Mouse (Mus musculus) adrenal gland, postnatal 10 days (tissue): ENCODE data around the gene Eci3. TPM values are rescaled to one million over a fixed set of nuclear protein-coding genes. Genes with fewer than 3 reads are reported as not detected.
"Not testable (repeated sequence)": the region's sequence is repeated elsewhere in the genome, so short reads cannot be mapped to it uniquely, and the experiment has no call there.

Experiments
- DNase-seq: peaks from one replicate; pipeline ENCODE4 v3.0.0; 2021; ENCODE audit warnings: mixed read lengths
- long read RNA-seq, 2 experiments: library from polyadenylated mRNA; stranded (forward); transcript quantifications; one replicate each; pipeline ENCODE4 v2.0.0; 2021
- total RNA-seq, 2 experiments: library from RNA; stranded (reverse); gene quantifications; 2 replicates each; pipeline ENCODE4 v1.2.3; 2021

Gene Eci3
- total RNA-seq, result 1 to 10 TPM; 1.9 to 4.2 TPM
- long read RNA-seq, experiment 1, partial matches to known transcripts, result 0 of 1 reads
- long read RNA-seq, experiment 1, other reads (novel, unspliced or antisense), result 0 of 1 reads
- long read RNA-seq, experiment 2, partial matches to known transcripts, result 0 of 2 reads
- long read RNA-seq, experiment 2, other reads (novel, unspliced or antisense), result 0 of 2 reads

DNA sequence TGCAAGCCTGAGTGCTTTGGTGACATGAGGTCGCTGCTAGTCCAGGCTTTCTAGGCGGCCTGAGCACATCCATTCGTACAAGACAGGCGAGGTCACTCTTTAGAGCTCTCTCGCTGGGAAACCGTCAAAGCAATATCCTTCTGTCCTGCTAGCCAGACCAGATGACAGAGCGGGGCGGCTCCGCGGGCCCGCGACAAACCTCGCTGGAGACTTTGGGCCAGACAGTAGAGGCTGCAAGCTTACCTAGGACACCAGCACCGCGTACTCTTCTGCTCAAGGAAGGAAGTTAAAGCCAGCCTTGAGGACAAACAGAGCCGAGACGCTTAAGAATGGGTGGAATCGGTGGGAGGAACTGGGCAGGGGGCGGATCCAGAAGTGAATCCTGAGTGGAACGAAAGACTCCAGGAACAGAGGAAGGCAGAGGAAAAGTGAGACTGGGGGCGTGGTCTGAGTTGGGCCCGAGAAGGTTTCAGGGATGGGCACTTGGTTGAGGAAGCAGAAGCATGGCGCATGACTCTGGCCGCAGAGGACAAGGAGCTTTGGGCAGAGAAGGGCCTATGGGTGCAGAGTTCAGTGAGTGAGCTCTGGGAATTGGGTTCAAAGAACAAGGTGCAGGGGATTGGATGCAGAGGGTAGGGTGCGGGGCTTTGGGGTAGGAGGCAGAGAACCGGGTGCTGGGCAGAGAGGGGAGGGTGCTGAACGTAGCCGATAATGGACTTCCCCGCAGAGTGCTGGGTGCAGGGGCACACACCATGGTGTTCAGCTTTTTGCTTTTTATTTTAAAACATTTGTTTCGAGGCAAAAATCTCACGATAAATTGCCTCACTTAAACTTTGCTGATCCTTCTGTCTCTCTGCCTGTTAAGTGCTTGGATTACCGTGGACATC lies at the start of gene Eci3:
Gene Eci3, minus strand, starts transcription at position 300 of the 887 bp plus-strand sequence.
- DNase-seq, result peak; percentile 53

DNA sequence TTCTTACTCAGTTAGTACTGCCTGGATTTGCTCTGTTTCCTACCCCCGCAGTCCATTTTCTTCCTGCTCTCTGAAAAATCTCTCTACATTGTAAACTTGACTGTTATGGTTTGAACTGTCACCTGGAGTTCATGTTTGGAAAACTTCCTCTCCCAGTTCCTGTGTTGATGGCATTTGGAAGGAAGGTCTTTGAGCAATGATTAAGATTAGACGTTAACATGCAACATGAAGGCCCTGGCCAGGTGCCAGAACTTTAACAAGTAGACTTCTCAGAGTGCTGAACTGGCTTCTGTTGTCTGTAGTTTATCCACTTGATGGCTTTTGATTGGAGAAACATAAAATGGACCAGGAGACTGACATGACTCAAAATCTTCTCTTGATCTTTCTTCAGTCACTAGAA lies 32.3 kb upstream of the Eci3 start:
- peak; percentile 49 for DNase-seq

GRCm38 (mm10) chr13:34993983-34994811 lies 30.6 kb upstream of the Eci3 start:
- DNase-seq, result peak; percentile 99

DNA sequence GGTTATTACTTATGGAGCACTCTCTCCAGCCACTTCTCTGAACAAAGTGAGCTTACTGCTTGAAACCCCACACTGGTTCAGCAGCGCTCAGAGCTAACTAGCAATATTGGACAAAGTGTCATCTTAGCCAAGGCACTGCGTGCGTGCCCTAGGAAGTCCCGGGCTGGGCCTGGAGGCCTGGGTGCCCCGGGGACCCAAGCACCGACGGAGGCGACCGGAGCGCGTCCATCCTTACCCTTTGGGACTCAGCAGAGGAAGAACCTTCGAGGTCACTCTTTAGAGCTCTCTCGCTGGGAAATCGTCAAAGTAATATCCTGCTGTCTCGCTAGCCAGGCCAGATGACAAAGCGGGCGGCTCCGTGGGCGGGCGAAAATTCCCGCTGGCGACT lies 30.0 kb upstream of the Eci3 start:
- DNase-seq, result no peak

- no peak for DNase-seq
Measured at GRCm38 (mm10) chr13:34993085-34993484, 29.5 kb upstream of the Eci3 start.

DNA sequence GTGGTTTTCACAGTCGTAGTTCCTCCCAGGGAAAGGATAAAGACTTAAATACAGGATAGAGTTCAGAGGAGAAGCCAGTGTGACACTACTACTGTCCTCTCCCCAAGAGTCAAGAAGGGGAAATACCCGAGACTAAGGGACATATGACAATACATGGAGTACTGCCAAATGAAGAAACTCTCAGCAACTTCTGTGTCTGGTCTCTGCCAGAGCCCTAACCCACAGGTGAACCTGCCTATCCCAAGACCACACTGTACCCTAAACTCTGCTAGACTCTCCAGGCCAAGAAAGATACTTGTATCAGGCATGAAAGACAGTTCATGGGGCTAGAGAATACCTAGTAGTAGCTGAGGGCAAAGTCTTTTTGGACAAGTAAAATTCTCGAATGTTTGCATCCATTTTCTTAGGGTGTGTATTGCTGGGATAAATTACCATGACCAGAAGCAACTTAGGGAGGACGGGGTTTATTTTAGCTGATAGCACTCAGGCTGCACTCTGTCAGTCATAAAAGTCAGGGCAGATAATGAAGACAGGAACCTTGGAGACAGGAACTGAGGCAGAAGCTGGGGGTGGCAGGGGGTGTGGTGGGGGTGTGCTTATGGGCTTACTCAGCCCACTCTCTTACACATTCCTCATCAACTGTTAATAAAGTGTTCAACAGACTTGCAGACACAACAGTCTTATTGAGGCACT lies 28.1 kb upstream of the Eci3 start:
- no peak for DNase-seq

GRCm38 (mm10) chr13:34983479-34983878 lies 19.9 kb upstream of the Eci3 start:
- DNase-seq, result not testable (repeated sequence)

- DNase-seq, result not testable (repeated sequence)
Measured at GRCm38 (mm10) chr13:34978635-34979034, 15.0 kb upstream of the Eci3 start.

DNA sequence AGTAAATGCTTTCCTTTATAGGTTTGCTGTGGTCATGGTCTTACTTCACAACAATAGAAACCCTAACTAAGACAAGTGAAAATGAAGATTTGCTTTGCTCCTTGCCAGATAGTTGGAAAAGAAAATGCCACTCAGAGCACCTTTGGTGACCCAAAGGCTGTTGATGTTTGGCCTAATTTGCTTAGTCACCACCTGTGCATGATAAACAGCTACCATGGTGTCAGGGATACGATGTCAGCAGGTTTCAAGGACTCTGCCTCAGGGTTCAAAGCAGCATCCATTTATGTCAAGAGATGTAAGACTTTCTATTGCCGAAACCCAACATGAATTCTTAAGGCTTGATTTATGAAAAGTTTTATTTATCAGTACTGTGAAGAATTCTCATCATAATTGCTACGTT lies 13.8 kb upstream of the Eci3 start:
- DNase-seq, result no peak

- peak; percentile 23 for DNase-seq
Measured at GRCm38 (mm10) chr13:34976116-34976515, 12.5 kb upstream of the Eci3 start.

DNA sequence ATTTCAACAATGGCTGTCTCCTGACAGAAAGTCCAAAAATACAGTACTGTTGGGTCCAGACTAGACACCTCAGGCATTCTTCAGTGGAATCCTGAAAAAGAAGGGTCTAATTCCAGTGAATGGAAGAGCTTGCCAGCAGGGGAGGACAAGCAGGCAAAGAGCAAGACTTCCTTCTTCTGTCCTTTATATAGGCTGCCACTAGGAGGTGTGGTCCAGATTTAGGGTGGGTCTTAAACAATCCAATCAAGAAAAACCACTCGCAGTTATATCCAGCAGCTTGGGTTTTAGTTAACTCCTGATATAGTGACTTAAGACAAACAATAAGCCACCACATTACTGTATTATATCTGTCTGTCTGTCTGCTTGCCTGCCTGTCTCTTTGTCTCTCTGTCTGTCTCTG lies 10.2 kb upstream of the Eci3 start:
- DNase-seq, result no peak

DNA sequence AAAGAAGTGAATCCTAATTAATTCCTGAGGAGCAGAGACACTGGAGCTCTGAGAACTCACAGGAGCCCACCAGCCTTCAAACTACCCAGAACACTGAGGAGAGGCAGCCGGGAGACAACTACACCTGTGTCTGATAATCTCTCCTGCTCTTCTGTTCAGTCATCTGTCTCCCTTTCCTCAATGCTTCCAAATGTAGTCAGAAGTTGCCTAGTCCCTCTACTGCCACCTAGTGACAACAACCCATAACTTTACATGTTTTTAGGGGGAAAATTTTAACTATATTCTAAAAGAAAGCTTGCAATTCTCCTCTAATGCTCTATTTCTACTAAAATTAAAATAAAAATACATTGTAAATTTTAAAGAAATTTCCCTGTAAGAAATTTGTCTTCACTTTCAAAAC lies 9.5 kb upstream of the Eci3 start:
- no peak for DNase-seq

DNA sequence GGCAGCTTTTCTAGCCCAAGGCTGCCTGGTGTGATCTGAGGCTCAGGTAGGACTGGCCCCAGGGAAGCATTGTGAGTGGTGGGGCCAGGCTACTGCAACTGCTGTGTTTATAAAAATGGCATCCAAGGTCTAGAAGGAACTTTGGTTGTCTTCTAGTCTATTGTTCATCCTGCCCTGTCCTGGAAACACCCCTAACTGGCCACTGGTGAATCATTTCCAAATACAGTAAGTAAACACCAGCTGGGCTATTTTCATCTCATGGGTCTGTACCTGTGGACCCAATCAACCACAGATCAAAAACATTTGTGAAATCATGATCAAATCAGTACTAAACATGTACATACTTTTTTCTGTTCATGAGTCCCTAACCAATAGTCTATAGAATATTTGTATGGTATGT lies 8.8 kb upstream of the Eci3 start:
- DNase-seq, result not testable (repeated sequence)

GRCm38 (mm10) chr13:34965647-34966046 lies 2.0 kb upstream of the Eci3 start:
- not testable (repeated sequence) for DNase-seq

DNA sequence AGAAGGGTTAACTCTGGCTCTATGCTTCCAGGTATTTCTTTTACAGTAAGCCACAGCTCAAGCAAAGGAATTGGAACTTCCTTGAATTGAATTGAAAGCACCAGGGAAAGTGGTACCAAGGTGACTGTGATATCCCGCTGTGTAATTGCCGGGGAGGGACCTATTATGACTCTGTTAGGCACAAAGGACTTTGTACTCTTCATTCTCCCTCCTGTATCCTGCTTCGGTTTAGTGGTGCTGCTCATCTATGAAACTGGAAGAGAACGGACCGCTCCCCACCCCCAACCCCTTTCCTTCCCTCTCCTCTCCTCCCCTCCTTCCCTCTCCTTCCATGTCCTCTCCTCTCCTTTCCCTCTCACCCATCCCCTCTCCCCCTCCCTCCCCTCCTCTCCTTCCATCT lies 1.3 kb upstream of the Eci3 start:
- DNase-seq, result no peak

DNA sequence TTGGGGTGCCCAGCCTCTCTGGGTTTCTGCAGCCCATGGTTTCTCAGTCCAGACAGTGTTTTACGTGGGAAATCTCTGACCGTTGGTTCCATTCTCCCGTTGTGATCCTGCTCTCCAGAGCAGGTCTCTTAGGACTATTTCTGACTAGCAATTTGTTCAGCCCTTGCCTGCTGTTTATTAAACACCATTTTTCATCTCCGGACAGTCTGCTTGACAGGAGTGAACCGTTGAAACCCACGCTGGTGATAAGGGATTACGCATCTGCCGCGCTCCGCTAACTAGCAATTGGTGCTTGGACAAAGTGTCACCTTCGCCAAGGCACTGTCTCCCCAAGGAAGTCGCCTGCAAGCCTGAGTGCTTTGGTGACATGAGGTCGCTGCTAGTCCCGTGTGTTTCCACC lies 809 bp upstream of the Eci3 start:
- peak; percentile 6 for DNase-seq

- DNase-seq, result no peak
Measured at GRCm38 (mm10) chr13:34960996-34961770, 2.4 kb downstream of the Eci3 start.

DNA sequence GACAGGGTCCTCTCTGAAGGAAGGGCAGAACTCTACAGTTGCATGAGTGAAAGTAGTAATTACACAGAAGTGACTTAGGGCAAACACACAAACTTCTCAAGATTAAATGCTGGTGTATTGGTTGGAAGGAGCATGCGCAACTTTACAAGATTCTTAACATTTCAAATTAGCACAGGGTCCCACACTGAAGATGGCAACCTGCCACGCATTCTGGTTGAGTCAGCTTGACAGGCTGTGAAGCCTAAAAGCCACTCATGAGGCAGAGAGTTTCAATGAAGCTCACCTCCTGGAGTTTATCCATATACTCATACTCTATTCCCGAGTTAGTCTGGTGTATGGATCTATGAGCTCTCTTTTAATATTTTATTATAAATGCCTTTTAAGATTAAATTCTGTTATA lies 5.5 kb downstream of the Eci3 start:
- DNase-seq, result not testable (repeated sequence)

DNA sequence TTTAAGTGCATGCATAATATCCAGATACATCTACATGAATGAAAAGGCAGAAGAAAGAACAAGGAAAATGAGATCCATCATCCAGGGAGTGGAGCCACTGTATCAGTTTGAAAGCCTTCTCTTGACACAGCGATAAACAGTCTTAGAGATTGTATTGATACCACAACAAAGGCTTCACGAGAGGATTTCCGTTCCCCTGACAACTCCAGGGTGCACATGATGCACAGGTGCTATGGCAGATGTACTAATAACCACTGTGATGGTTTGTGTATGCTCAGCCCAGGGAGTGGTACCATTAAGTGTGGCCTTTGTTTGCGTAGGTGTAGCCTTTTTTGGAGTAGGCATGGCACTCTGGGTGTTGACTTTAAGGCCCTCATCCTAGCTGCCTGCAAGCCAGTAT lies 6.7 kb downstream of the Eci3 start:
- DNase-seq, result no peak

DNA sequence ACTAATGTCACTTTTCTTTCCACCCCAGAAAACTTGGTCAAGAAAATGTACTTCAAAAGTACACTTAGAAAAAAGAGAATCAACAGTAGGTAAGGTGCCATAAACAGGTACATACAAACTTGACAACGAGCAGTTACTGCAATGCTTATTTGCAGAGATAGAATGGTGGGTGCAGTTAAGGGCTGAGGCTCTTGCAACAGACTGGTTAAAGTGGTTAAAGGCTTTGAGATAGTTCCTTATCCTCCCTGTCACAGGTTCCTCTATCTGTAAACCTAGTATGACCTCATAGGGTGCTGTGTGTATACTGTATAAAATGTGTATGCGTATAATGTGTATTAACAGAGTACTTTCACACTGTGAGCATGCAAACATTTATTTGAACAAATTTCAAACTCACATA lies 12.2 kb downstream of the Eci3 start:
- not testable (repeated sequence) for DNase-seq

DNA sequence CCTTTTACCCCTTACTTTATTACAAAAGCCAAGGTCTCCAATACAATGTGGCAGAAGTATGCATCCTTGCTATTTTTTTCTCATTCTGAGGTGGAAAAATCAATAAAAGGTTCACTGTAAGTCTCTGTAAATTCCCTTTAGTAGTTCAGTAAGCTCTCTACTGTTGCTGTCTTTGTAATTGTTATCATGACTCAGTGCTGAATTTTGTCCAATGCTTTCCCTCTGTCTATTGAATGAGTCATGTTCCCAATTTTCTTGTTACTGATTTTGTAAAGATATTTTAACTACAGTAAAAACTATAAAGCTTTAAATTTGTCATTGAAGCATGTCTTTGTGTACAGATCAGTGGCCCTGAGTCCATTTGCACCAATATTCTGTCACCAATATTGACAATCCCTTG lies 21.2 kb downstream of the Eci3 start:
- DNase-seq, result no peak
